Mouse (Mus musculus) heart, postnatal 0 days (tissue): ENCODE measurements at regions not wholly inside any gene's neighbourhood (a gene's known extent, or its start where the extent isn't known, plus 50 kb on each side); places are given as distances from the start of the nearest gene placed in this dataset.

Experiments used
- CTCF ChIP-seq: IDR thresholded peaks from 2 replicates; pipeline ENCODE4 v1.5.1; 2016; ENCODE audit warnings: antibody characterized with exemption, control low read depth, low read depth
- EP300 ChIP-seq: IDR thresholded peaks from 2 replicates; pipeline ENCODE4 v1.6.1; 2016; ENCODE audit warnings: antibody characterized with exemption, low read depth

DNA sequence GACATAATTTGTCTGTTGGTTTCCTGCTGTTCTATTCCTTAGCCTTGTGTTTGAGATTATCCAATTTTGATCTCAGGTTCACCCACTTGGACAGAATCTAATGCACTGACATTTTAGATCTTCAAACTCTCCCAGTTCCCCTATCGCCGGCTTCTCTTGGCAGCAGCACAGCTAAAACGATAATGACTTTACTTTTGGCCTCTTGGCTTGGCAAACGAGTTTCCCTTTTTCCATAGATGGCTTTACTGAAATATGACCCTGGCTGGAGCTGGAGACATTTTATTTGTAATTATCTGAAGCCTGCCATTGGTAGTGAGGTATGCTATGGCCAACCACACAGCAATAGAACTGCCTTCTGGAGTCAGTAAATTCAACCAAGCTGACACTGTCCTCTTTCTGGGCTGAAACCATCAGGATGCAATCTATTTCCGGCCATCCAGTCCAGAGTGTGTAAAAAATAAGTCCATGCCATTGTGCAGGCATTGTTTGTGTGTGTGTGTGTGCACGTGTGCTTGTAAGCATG is 162.2 kb upstream of the Speer4f2 start:
- no peak for TF ChIP-seq CTCF
- TF ChIP-seq EP300, result no peak
